Mouse (Mus musculus) layer of hippocampus, adult 18-20 months (tissue): ENCODE data around the gene Grik2. TPM values are rescaled to one million over a fixed set of nuclear protein-coding genes. Genes with fewer than 3 reads are reported as not detected.
A peak's percentile ranks its signal among the peaks of the same experiment; 100 is the strongest.
"Not testable (repeated sequence)": the region's sequence is repeated elsewhere in the genome, so short reads cannot be mapped to it uniquely, and the experiment has no call there.

Source experiments
- DNase-seq, 2 experiments: peaks; one replicate each; pipeline ENCODE4 v3.0.0; 2022; ENCODE audit warnings: low spot score in 2 of 2
- total RNA-seq, 2 experiments: library from RNA; stranded (reverse); gene quantifications; 2 replicates each; pipeline ENCODE4 v1.2.3; 2021

Grik2 gene
- total RNA-seq, 2 experiments from 2014 or later: 90.7 to 92.8 TPM

DNA sequence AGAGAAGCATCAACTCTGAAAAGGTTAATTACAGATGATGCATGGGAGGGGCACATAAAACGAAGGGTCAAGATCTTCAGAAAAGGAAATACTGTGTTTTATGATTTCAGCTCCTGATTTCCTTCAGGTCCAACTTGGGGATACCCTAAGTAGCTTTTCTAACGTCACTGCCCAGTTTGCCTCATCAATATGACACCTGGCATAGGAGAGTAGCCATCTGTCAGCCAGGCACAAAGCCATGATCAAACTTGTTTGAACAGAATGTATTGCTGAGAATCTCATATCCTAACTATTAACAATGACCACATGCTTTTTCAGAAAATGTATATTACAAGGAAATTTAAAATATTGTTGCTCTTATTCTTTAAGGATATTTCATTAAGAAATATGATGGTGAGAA, 406.7 kb downstream of the Grik2 start:
- DNase-seq: no peak

DNA sequence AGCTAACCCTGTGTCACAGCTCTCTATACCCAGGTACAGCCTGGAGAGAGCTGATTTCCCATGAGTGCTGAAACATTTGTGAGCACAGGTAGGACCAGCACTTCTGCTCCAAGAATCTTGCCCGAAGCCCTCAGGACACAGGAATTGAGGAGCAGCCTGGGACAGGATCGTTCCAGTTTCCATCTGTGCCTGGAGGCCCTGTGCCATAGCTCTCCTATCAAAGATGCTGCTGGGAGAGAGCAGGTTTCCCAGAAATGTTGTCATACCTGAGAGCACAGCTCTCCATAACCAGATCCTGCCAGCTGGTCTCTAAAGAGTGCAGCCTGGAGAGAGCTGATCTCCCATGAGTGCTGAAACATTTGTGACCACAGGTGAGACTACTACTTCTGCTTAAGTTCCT, 420.0 kb downstream of the Grik2 start:
- no peak for DNase-seq

DNA sequence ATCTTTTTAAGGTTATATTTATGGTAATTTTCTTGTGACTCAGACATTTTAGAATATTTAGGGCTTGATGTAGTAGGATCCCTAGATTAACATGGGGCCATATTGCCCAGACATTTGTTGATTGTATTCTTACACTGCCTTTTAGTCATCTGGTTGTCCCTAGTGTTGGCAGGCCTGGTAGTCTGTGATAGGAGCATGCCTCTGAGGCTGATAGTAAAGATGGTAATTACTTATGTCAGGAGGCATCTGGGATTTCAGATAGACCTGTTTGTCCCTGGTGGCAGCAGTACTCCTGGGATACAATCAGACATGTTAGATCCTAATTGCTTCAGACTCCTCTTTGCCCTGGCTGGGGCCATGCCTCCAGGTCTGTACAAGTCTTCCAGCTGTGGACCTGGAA, 423.3 kb downstream of the Grik2 start:
- no peak for DNase-seq

DNA sequence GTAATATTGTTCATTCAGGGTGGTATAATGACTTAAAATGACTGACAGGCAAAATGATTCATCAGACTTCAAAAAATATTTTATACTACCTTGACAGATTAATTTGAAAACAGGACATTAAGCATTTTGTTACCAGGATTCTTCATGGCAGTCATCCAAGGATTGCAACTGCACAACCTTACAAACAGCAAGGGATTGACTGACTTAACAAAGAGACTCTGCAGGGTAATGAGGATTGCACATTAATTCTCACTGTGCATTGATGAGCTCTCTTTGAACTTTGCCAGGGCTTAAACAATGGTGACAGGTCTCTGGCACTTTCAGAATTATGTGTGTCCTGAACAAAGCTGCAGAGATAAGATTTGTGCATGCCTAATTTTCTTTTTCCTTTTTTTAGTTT, 466.2 kb downstream of the Grik2 start:
- no peak for DNase-seq

DNA sequence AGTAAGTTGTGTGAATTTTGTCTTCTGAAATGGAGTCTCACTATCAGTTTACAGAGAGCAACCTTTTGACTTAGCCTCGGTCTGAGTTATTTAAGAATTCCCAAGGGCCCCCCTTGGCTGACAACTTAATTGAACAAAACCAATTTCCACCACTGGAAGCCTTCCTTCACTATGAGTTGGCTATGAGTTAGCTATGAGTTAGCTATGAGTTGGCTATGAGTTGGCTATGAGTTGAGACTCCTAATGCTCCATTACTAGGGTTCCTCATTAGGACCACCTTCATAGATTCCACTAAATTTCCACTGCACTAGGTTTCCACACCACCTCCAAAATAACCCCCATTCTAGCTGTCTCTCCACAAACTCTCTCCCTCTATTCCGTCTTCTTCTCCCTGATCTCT, 468.7 kb downstream of the Grik2 start:
- DNase-seq: no peak

DNA sequence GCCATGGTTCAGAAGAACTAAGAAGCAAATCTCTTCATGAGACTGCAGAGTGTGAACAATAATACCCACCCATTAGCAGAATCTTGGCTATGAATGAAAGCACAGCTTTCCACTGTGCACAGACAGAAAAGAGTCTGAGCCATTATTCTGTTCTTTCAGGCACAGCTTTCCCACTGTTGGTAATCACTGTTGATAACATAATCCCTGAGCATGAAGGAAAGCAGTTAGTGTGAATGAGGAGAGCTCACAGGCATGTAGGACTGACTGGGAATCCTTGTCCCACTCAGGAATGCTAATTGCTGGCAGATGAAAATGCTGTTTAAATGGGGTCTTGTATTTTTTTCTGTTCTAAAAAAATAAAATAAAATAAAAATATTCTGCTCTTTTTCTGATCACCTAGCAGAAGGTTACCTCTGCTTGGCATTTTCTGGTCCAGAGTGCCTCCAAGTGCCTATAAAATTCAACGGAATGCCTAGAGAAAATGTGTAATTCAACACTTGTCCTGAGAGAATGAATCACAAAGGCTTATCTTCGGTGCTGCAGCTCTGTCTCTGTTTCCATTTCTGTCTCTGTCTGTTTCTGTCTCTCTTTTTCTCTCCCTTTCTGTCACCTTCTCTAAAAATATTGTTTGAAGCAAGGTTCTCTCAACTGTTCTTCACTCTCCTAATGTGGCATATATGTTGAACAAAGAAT, 532.2 kb downstream of the Grik2 start:
- DNase-seq: peak in 1 of 2 experiments; percentile 19

DNA sequence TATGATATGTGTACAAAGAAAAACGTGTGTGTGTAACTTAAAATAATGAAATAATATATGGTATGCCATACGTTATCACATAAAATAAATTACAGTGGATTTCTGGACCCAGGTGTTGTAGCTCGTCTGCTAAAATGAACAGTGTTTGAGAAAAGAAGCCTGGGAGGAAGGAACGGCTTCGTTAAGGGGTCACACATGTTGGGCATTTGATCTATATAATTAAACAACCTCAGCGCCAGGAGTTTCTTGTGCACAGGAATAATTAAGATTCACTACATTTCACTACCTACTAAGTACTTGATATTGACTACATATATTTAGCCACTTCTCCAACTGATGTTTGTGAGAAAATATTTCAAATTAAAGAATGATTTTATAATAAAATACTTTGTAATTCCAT, 551.2 kb downstream of the Grik2 start:
- DNase-seq: not testable (repeated sequence)

DNA sequence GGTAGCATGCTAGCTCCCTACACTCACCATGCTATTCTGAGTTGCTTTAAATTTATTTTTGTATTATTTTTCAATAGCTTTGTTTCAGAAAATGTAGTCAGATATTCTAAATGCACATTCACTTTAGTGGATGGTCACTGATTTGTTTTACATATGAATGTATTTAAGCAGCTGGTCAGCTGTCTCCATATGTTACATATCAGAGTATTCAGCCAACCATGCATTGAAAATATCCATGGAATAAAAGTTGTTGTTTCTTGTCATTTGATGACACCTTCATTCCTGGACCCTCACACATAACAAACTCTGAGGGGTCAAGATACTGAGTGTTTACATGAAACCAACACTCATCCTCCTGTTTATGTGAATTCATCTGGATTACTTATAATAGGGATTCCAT, 551.7 kb downstream of the Grik2 start:
- not testable (repeated sequence) for DNase-seq

- no peak for DNase-seq
These were observed 568.5 kb downstream of the Grik2 start for GRCm38 (mm10) chr10:49220096-49220495.

- DNase-seq: no peak
These were observed 568.9 kb downstream of the Grik2 start for GRCm38 (mm10) chr10:49219631-49220030.

GRCm38 (mm10) chr10:49191773-49192371, 596.7 kb downstream of the Grik2 start:
- no peak for DNase-seq

GRCm38 (mm10) chr10:49191291-49191690, 597.3 kb downstream of the Grik2 start:
- DNase-seq: no peak

- no peak for DNase-seq
These were observed 634.4 kb downstream of the Grik2 start for GRCm38 (mm10) chr10:49154134-49154533.

DNA sequence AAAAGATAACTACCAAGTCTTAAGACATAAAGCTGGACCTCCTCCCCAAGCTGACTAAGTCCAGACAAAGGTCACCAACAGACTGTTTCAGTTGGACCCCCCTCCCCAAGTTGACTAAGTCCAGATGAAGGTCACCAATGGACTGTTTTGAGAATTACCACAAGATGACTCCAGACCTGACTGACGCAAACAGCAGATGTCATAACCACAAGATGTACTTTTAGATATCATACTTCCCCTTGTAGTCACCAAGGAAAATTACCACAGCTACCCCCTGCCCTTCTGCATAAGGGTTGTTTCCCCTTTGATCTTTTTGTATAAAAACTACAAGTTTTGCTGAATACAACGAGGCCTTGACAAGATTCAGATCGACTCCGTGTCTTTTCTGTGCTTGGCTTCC, 637.1 kb downstream of the Grik2 start:
- not testable (repeated sequence) for DNase-seq

DNA sequence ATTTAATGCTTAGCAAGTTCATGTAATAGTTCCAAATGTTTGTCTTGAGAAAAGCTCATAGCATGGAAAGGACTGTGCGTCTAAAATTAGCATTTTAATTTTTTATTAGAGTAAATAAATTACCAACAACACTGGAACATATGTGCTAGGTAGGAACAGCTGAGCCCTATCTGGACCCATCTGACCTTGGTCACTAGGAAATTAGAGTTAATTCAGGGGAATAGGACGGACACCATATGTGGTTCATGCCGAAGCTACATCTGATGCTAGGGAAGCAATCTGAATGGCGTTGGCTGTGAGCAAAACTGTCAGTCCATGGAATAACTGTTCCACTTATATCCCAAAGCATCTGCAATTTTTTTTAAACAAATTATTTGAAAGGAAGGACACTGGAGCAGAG, 638.9 kb downstream of the Grik2 start:
- DNase-seq: no peak

DNA sequence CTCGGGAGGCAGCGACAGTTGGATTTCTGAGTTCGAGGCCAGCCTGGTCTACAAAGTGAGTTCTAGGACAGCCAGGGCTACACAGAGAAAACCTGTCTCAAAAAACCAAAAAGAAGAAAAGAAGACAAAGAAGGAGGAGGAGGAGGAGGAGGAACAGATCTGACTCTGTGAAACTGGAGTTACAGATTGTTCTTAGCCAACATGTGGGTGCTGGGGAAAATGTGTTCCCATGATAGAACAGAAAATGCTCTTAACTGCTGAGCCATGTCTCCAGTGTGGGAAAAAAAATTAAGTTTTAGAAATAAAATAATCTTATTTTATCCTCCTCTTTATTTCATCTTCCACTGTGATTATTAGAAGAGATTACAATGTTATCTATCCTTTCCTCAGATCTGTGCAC, 645.9 kb downstream of the Grik2 start:
- peak in 1 of 2 experiments; percentile 36 for DNase-seq

GRCm38 (mm10) chr10:49136816-49137215, 651.8 kb downstream of the Grik2 start:
- DNase-seq: no peak

GRCm38 (mm10) chr10:49131311-49131710, 657.3 kb downstream of the Grik2 start:
- no peak for DNase-seq

- no peak for DNase-seq
These were observed 738.2 kb downstream of the Grik2 start for GRCm38 (mm10) chr10:49050339-49050738.

- no peak for DNase-seq
These were observed 739.2 kb downstream of the Grik2 start for GRCm38 (mm10) chr10:49049391-49049790.
